Mouse (Mus musculus) forebrain, postnatal 0 days (tissue): ENCODE measurements around the gene Cyp26b1. TPM values are rescaled to one million over a fixed set of nuclear protein-coding genes. Genes with fewer than 3 reads are reported as not detected.
A peak's percentile ranks its signal among the peaks of the same experiment; 100 is the strongest.

Experiments
- ATAC-seq: fragments of 200-750 bp; cut with Nextera tagmentation; 2 replicates; pipeline ENCODE4 v1.8.0; 2017; ENCODE audit warnings: mild to moderate bottlenecking, moderate library complexity
- DNase-seq: peaks from one replicate; pipeline ENCODE4 v3.0.0-alpha.2; 2015
- H3K27ac ChIP-seq: fragments of 300-500 bp; sonication (generic); 2 replicates; pipeline ENCODE4 v1.5.1; 2014; ENCODE audit warnings: low read depth, mild to moderate bottlenecking, antibody characterized with exemption, low read length, moderate library complexity, mixed read lengths
- H3K27me3 ChIP-seq: fragments of 300-500 bp; sonication (generic); 2 replicates; pipeline ENCODE4 v1.6.1; 2014; ENCODE audit warnings: mild to moderate bottlenecking, low read length, mixed read lengths; ENCODE audit not compliant: insufficient read depth
- H3K36me3 ChIP-seq: fragments of 300-500 bp; sonication (generic); 2 replicates; pipeline ENCODE4 v1.6.1; 2014; ENCODE audit warnings: mild to moderate bottlenecking, moderate library complexity; ENCODE audit not compliant: insufficient read depth
- H3K4me1 ChIP-seq: fragments of 300-500 bp; sonication (generic); 2 replicates; pipeline ENCODE4 v1.6.1; 2014; ENCODE audit warnings: antibody characterized with exemption; ENCODE audit not compliant: insufficient read depth
- H3K4me2 ChIP-seq: fragments of 300-500 bp; sonication (generic); 2 replicates; pipeline ENCODE4 v1.6.1; 2014; ENCODE audit warnings: low read depth, mild to moderate bottlenecking, moderate library complexity
- H3K4me3 ChIP-seq: fragments of 300-500 bp; sonication (generic); 2 replicates; pipeline ENCODE4 v1.5.1; 2014; ENCODE audit warnings: low read depth, low read length, mixed read lengths
- H3K9ac ChIP-seq: fragments of 300-500 bp; sonication (generic); 2 replicates; pipeline ENCODE4 v1.6.1; 2014; ENCODE audit warnings: mild to moderate bottlenecking
- H3K9me3 ChIP-seq: fragments of 300-500 bp; sonication (generic); 2 replicates; pipeline ENCODE4 v1.6.1; 2016; ENCODE audit warnings: low read length
- CTCF ChIP-seq: sonication (generic); IDR thresholded peaks from 2 replicates; pipeline ENCODE4 v1.5.1; 2016; ENCODE audit warnings: antibody characterized with exemption, control low read depth, low read depth
- WGBS: fragments of 180-500 bp; shearing (Covaris S2); extraction: QIAGEN DNeasy Blood & Tissue Kit; methylation state at CpG from one replicate; pipeline ENCODE4 v1.1.7; 2014; 5-methylcytosine and 5-hydroxymethylcytosine counted together
- polyA plus RNA-seq: library from polyadenylated mRNA; unstranded; fragments of >200 nt; fragmentation: Nextera tagmentation; extraction: Ambion mirVana; gene quantifications from 2 replicates; pipeline ENCODE4 v1.2.1, GENCODE M21; 2015
- total RNA-seq: library from RNA; depleted of rRNA; stranded (reverse); fragments of >200 nt; gene quantifications from 2 replicates; pipeline ENCODE4 v1.2.3, GENCODE M21; 2014

Gene Cyp26b1
- total and polyA plus RNA-seq, 2 experiments from 2014 or later, result 6.5 to 10.6 TPM

DNA sequence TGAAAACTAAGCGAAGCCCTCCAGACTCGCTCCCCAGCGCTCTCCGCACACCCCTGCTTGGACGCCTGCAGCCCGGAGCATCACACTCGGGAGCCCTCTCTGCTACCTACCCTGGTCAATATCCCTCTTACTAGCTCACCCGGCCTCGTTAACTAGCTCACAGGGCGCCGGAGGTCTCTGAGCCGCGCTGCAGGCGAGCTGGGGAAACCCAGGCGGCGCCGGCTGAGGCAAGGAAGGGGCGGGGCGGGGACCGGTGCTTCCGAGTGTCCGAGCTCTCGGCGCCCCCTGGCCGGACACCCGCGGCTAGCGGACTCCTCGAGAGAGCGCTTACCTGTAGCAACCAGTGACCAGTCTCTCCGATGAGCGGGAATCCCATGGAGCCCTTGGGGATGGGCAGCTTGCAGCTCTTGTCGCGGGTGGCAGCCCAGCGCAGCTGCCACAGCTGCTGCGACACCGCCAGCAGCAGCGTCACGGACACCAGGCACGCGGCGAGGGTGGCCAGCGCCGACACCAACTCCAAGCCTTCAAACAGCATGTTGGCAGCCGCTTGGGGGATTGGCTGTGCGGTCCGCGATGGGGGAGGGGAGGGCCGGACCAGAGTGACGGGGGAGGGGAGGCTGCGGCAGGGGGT, 6.1 kb downstream of the Cyp26b1 start:
- no peak overlapping the region for H3K27ac ChIP-seq
- no peak for TF ChIP-seq CTCF
- H3K27me3 ChIP-seq, result peaks cover 67% of the 10 kb centered on the region
- ATAC-seq (no peak), DNase-seq (peak; percentile 28)
- no peaks in the 10 kb centered on the region for H3K9me3 ChIP-seq
- H3K4me1 ChIP-seq, result peaks cover 27% of the 10 kb centered on the region
- WGBS, result under 1% methylated on average over 51 of the region's 51 CpGs
- H3K4me2 ChIP-seq, result peak overlapping the region; percentile 90
- peak overlapping the region; percentile 44 for H3K4me3 ChIP-seq
- H3K36me3 ChIP-seq, result no peaks in the 10 kb centered on the region
- H3K9ac ChIP-seq, result peak overlapping the region; percentile 22; the same call in 1 of the 2 replicates

DNA sequence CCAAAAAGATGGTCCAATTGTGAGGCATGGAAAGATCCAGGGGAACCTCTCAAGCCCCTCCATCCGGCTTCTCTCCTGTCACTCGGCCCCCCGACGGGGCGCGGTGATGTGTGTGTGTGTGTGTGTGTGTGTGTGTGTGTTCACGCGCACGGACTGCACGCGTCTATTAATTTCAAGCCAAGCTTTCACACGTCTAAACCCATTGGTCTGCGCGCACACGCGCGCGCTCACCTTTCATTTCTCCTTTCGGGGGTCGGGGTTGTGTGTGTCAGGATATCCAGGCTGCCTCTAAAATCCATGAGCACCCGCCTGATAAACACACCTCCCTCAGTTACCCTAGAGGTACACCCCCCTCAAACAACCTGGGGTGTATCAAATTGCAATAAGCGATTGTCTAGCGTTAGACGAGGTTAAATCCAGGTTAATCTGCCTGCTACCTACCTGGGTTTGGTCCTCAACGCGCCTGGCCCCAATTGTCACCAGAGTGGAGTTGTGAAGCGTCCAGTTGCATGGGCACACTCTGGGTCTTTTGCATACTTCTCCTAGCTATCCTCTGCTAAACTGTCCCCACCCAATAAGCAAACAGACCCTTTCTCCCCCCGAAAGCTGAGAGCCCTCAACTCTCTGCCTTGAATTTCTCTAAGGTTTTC, 7.0 kb downstream of the Cyp26b1 start:
- ATAC-seq, result no peak
- Histone ChIP-seq H3K9ac (no peak overlapping the region), H3K27ac (no peak overlapping the region), H3K4me3 (peak overlapping the region; percentile 44), H3K4me2 (peak overlapping the region; percentile 90; the same call in 1 of the 2 replicates), H3K27me3 (peaks cover 75% of the 10 kb centered on the region), H3K4me1 (peaks cover 27% of the 10 kb centered on the region), H3K9me3 (no peaks in the 10 kb centered on the region), H3K36me3 (no peaks in the 10 kb centered on the region)
- peak; percentile 4 for DNase-seq
- 1% methylated on average over 28 of the region's 28 CpGs for WGBS
- no peak for TF ChIP-seq CTCF

- ATAC-seq (peak; percentile 21; the same call in 1 of the 2 replicates), DNase-seq (peak; percentile 6)
- no peaks in the 10 kb centered on the region for H3K9me3 ChIP-seq
- H3K36me3 ChIP-seq, result no peaks in the 10 kb centered on the region
- TF ChIP-seq CTCF, result no peak
- H3K27ac ChIP-seq, result no peak overlapping the region
- peaks cover 27% of the 10 kb centered on the region for H3K4me1 ChIP-seq
- H3K4me3 ChIP-seq, result peak overlapping the region; percentile 44
- WGBS, result under 1% methylated on average over 37 of the region's 37 CpGs
- H3K4me2 ChIP-seq, result peak overlapping the region; percentile 52
- peaks cover 75% of the 10 kb centered on the region for H3K27me3 ChIP-seq
- H3K9ac ChIP-seq, result no peak overlapping the region
Observed at GRCm38 (mm10) chr6:84585686-84586300, 7.9 kb downstream of the Cyp26b1 start.

GRCm38 (mm10) chr6:84584783-84585685, 8.7 kb downstream of the Cyp26b1 start:
- peak; percentile 33 for DNase-seq
- Histone ChIP-seq H3K9ac (no peak overlapping the region), H3K9me3 (no peaks in the 10 kb centered on the region), H3K4me2 (peak overlapping the region; percentile 52), H3K27ac (no peak overlapping the region), H3K36me3 (no peaks in the 10 kb centered on the region), H3K4me1 (peaks cover 26% of the 10 kb centered on the region), H3K4me3 (peak overlapping the region; percentile 44), H3K27me3 (peaks cover 71% of the 10 kb centered on the region)
- 2% methylated on average over 66 of the region's 66 CpGs for WGBS
- ATAC-seq, result no peak
- TF ChIP-seq CTCF, result no peak

DNA sequence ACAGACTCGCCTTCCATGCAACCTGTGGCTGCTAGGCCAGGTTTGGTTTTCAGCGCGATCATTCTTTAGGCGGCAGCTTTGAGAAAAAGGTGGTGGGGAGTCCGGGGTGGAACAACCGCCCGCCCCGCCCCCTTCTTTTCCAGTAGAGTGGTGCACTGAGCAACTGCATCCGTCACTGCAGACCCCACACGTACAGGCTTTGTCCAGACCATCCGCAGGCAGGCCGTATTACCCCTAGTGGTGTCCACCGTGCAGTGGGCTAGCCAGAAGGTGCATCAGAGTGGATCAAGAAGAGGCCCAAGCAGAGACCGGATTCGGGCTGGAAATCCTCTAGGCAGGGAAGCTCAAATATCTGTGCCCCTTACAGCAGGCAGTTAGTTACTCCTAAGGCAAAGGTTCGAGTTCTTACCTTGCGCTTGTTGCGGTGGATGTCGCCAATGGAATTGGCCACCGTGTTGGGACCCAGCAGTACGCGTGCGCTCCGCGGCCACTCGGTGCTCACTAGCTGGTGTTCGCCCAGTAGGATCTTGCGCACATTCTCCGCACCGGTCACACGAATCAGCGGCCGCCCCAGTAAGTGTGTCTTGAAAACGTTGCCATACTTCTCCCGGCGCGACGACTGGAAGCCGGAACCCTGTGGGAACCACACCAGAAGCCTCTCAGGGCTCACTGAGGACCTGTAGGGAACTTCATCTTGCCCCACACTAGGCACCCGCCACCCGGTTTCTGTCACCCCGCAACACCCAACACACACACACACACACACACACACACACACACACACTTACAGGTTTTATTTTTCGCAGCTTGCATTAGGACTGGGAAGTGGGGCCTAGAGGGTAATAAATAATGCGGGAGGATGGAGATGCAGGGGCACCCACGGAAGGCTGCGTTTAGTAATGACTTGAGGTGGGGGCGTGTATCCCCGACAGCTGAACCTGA, 9.6 kb downstream of the Cyp26b1 start:
- no peaks in the 10 kb centered on the region for H3K36me3 ChIP-seq
- ATAC-seq (0 out of 2 replicates have a peak, but pooled peaks have one; percentile 6), DNase-seq (peak; percentile 27)
- 0 out of 2 replicates have a peak overlapping the region, but pooled peaks have one; percentile 18 for H3K9ac ChIP-seq
- H3K4me2 ChIP-seq, result peak overlapping the region; percentile 52
- H3K4me3 ChIP-seq, result peak overlapping the region; percentile 44
- TF ChIP-seq CTCF, result peak; percentile 15; the same call in 1 of the 2 replicates
- H3K4me1 ChIP-seq, result peaks cover 19% of the 10 kb centered on the region
- H3K9me3 ChIP-seq, result no peaks in the 10 kb centered on the region
- peaks cover 62% of the 10 kb centered on the region for H3K27me3 ChIP-seq
- WGBS, result 2% methylated on average over 48 of the region's 48 CpGs
- H3K27ac ChIP-seq, result no peak overlapping the region

GRCm38 (mm10) chr6:84583371-84583770, 10.3 kb downstream of the Cyp26b1 start:
- 4% methylated on average over 26 of the region's 26 CpGs for WGBS
- H3K4me2 ChIP-seq, result peak overlapping the region; percentile 52
- 0 out of 2 replicates have a peak overlapping the region, but pooled peaks have one; percentile 18 for H3K9ac ChIP-seq
- DNase-seq (peak; percentile 66), ATAC-seq (peak; percentile 77)
- no peak for TF ChIP-seq CTCF
- peak overlapping the region; percentile 33 for H3K4me3 ChIP-seq
- no peaks in the 10 kb centered on the region for H3K36me3 ChIP-seq
- H3K27me3 ChIP-seq, result peaks cover 56% of the 10 kb centered on the region
- no peak overlapping the region for H3K27ac ChIP-seq
- peaks cover 19% of the 10 kb centered on the region for H3K4me1 ChIP-seq
- H3K9me3 ChIP-seq, result no peaks in the 10 kb centered on the region
